Mouse (Mus musculus) ES-Bruce4 (cell line): ENCODE measurements around the gene Dlgap4. TPM values are rescaled to one million over a fixed set of nuclear protein-coding genes. Genes with fewer than 3 reads are reported as not detected.

Experiments
- H3K27ac ChIP-seq: 2 replicates; pipeline ENCODE4 v1.5.1; 2012; ENCODE audit warnings: low read length, inconsistent platforms; ENCODE audit not compliant: insufficient read depth
- H3K27me3 ChIP-seq: 2 replicates; pipeline ENCODE4 v1.6.1; 2012; ENCODE audit warnings: mild to moderate bottlenecking, low read length, inconsistent platforms; ENCODE audit not compliant: control insufficient read depth, poor library complexity, insufficient read depth, severe bottlenecking
- H3K36me3 ChIP-seq: 2 replicates; pipeline ENCODE4 v1.6.1; 2012; ENCODE audit warnings: inconsistent platforms, mild to moderate bottlenecking, low read length, moderate library complexity; ENCODE audit not compliant: control insufficient read depth, poor library complexity, insufficient read depth, severe bottlenecking
- H3K4me1 ChIP-seq: one replicate; pipeline ENCODE4 v1.8.1; 2011; ENCODE audit warnings: low read length; ENCODE audit not compliant: control insufficient read depth, insufficient read depth
- H3K4me3 ChIP-seq: 2 replicates; pipeline ENCODE4 v1.5.1; 2011; ENCODE audit warnings: low read depth, mild to moderate bottlenecking, low read length
- H3K9ac ChIP-seq: 2 replicates; pipeline ENCODE4 v1.6.1; 2012; ENCODE audit warnings: low read depth, mild to moderate bottlenecking, inconsistent platforms; ENCODE audit not compliant: poor library complexity, severe bottlenecking
- H3K9me3 ChIP-seq: replicated peaks from 2 replicates; pipeline ENCODE4 v1.6.1; 2012; ENCODE audit warnings: mild to moderate bottlenecking, low read length, inconsistent platforms; ENCODE audit not compliant: control insufficient read depth, poor library complexity, insufficient read depth, severe bottlenecking
- CTCF ChIP-seq: IDR thresholded peaks from one replicate; pipeline ENCODE4 v1.8.1; 2011; ENCODE audit warnings: low read depth, low read length
- EP300 ChIP-seq: IDR thresholded peaks from 2 replicates; pipeline ENCODE4 v1.6.1; 2011; ENCODE audit warnings: low read depth, low read length; ENCODE audit not compliant: insufficient read depth
- POLR2A ChIP-seq: IDR thresholded peaks from one replicate; pipeline ENCODE4 v1.8.1; 2011; ENCODE audit warnings: low read length; ENCODE audit not compliant: insufficient read depth
- polyA plus RNA-seq: library from polyadenylated mRNA; stranded (reverse); fragments of >200 nt; gene quantifications from 2 replicates; pipeline ENCODE4 v1.2.4, GENCODE M21; 2011; ENCODE audit warnings: low read depth; ENCODE audit not compliant: missing spikeins, insufficient read depth, insufficient read length

Gene Dlgap4
- polyA plus RNA-seq, 1 experiment, result 60.6 TPM

GRCm38 (mm10) chr2:156668625-156669024 is 55.1 kb downstream of the Dlgap4 start:
- no peaks in the 10 kb centered on the region for H3K9me3 ChIP-seq
- H3K9ac ChIP-seq, result no peak overlapping the region
- H3K27ac ChIP-seq, result no peak overlapping the region
- no peak overlapping the region for H3K4me3 ChIP-seq
- TF ChIP-seq EP300 (no peak), CTCF (no peak), POLR2A (no peak)
- H3K27me3 ChIP-seq, result no peaks in the 10 kb centered on the region
- H3K36me3 ChIP-seq, result no peaks in the 10 kb centered on the region
- no peaks in the 10 kb centered on the region for H3K4me1 ChIP-seq

GRCm38 (mm10) chr2:156673307-156673706 is 59.8 kb downstream of the Dlgap4 start:
- Histone ChIP-seq H3K9ac (no peak overlapping the region), H3K9me3 (no peaks in the 10 kb centered on the region), H3K36me3 (no peaks in the 10 kb centered on the region), H3K27ac (no peak overlapping the region), H3K27me3 (no peaks in the 10 kb centered on the region), H3K4me1 (no peaks in the 10 kb centered on the region), H3K4me3 (no peak overlapping the region)
- TF ChIP-seq CTCF (no peak), EP300 (no peak), POLR2A (no peak)

- H3K27ac ChIP-seq, result no peak overlapping the region
- H3K4me3 ChIP-seq, result no peak overlapping the region
- no peaks in the 10 kb centered on the region for H3K27me3 ChIP-seq
- no peaks in the 10 kb centered on the region for H3K36me3 ChIP-seq
- H3K9ac ChIP-seq, result no peak overlapping the region
- H3K9me3 ChIP-seq, result no peaks in the 10 kb centered on the region
- H3K4me1 ChIP-seq, result no peaks in the 10 kb centered on the region
- TF ChIP-seq POLR2A (no peak), CTCF (peak; percentile 19)
Observed at GRCm38 (mm10) chr2:156673881-156674669, 60.6 kb downstream of the Dlgap4 start.

- H3K27me3 ChIP-seq, result no peaks in the 10 kb centered on the region
- H3K36me3 ChIP-seq, result no peaks in the 10 kb centered on the region
- no peaks in the 10 kb centered on the region for H3K4me1 ChIP-seq
- H3K9me3 ChIP-seq, result no peaks in the 10 kb centered on the region
- no peak overlapping the region for H3K9ac ChIP-seq
- H3K4me3 ChIP-seq, result no peak overlapping the region
- TF ChIP-seq EP300 (0 out of 2 replicates have a peak, but pooled peaks have one; percentile 49), POLR2A (no peak), CTCF (no peak)
- H3K27ac ChIP-seq, result no peak overlapping the region
Observed at GRCm38 (mm10) chr2:156676885-156677284, 63.4 kb downstream of the Dlgap4 start.

GRCm38 (mm10) chr2:156678112-156678511 is 64.6 kb downstream of the Dlgap4 start:
- Histone ChIP-seq H3K4me3 (no peak overlapping the region), H3K9me3 (no peaks in the 10 kb centered on the region), H3K9ac (no peak overlapping the region), H3K36me3 (no peaks in the 10 kb centered on the region), H3K27me3 (no peaks in the 10 kb centered on the region), H3K27ac (no peak overlapping the region), H3K4me1 (no peaks in the 10 kb centered on the region)
- no peak for TF ChIP-seq EP300
- no peak for TF ChIP-seq POLR2A
- TF ChIP-seq CTCF, result no peak

GRCm38 (mm10) chr2:156682965-156683364 is 69.5 kb downstream of the Dlgap4 start:
- Histone ChIP-seq H3K4me3 (no peak overlapping the region), H3K9me3 (no peaks in the 10 kb centered on the region), H3K27ac (no peak overlapping the region), H3K36me3 (no peaks in the 10 kb centered on the region), H3K9ac (no peak overlapping the region), H3K4me1 (peaks cover 2% of the 10 kb centered on the region), H3K27me3 (no peaks in the 10 kb centered on the region)
- no peak for TF ChIP-seq CTCF
- no peak for TF ChIP-seq POLR2A
- no peak for TF ChIP-seq EP300
